ENCODE assay signal across 8 mouse cellular contexts in the genomic region with DNA sequence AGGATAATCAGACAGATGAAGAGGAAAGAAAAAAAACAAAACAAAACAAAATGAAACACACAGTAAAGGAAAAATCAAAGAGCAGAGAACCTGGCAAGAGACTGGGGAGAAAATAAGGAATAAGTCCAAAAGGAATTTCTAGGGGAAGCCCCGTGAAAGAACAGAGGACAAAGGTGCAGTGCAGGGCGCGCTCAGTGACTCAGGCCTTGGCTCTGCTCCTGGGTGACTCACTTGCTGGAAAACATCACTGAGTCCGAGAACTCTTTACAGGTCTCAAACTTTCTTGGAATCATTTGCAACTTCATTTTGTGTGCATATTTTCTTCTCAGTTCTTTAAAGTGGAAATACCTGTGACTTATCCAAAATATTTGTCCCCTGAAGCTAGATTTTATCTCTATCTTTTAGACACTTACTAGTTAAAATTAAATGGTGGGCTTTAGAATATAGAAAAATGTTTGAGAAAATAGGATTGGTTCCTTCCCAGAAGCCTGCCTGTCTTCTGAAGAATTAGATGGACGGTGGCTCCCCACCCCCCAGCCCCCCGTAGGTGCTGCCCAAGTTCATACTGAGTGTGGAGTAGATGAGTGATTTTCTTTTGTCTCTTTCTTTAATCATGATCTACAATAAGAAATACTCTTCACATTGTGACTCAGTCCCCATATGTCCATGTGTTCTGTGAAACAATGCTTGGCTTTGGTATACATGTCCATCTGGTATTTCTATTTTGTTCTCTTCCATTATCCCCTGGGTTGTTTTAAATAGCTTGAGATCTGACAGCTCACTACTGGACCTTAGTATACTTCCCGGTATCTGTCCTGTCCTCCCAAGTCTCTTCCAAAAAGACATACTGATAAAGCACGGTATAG.
DNase-seq lines count a peak whose midpoint lies in the region; ATAC-seq and TF ChIP-seq lines count a peak whose summit lies in the region.

No protein-coding gene starts in this region.

- H3K27ac ChIP-seq in intestine, embryonic 15.5 days = no peak overlapping the region
- H3K27ac ChIP-seq in intestine, postnatal 0 days (ENCODE audit: low read depth, low read length) = no peak overlapping the region
- H3K27ac ChIP-seq in cortical plate, adult 2 months (ENCODE audit: insufficient read depth, low read length) = peak overlapping the region; percentile 84
- H3K27ac ChIP-seq in heart, postnatal 0 days (ENCODE audit: low read depth) = peak overlapping the region; percentile 70

- H3K4me1 ChIP-seq in intestine, embryonic 15.5 days (replicated peaks) = no peaks in the 10 kb centered on the region
- no peaks in the 10 kb centered on the region for H3K4me1 ChIP-seq in intestine, postnatal 0 days (replicated peaks; ENCODE audit: control insufficient read depth, insufficient read depth, low read length)
- H3K4me1 ChIP-seq in cortical plate, adult 2 months (ENCODE audit: control insufficient read depth, insufficient read depth, low read length) = peaks cover 9% of the 10 kb centered on the region
- peaks cover 36% of the 10 kb centered on the region for H3K4me1 ChIP-seq in heart, postnatal 0 days (ENCODE audit: control insufficient read depth, insufficient read depth)

- H3K9me3 ChIP-seq in intestine, embryonic 15.5 days = no peaks in the 10 kb centered on the region
- H3K9me3 ChIP-seq in intestine, postnatal 0 days (ENCODE audit: control insufficient read depth) = no peaks in the 10 kb centered on the region
- H3K9me3 ChIP-seq in heart, postnatal 0 days (replicated peaks; ENCODE audit: control insufficient read depth, low read length) = no peaks in the 10 kb centered on the region

- 61% methylated on average over 8 of the region's 8 CpGs for WGBS in intestine, embryonic 15.5 days
- WGBS in intestine, postnatal 0 days = 52% methylated on average over 8 of the region's 8 CpGs
- WGBS in heart, postnatal 0 days = 23% methylated on average over 8 of the region's 8 CpGs

- TF ChIP-seq CTCF in intestine, postnatal 0 days (IDR thresholded peaks at IDR 0.05; ENCODE audit: low read depth) = no peak
- TF ChIP-seq CTCF in cortical plate, adult 2 months (IDR thresholded peaks at IDR 0.05; ENCODE audit: extremely low read depth, insufficient read depth, low read length) = no peak
- no peak for TF ChIP-seq CTCF in heart, postnatal 0 days (IDR thresholded peaks at IDR 0.05; ENCODE audit: low read depth)

- no peak for TF ChIP-seq POLR2A in cortical plate, adult 2 months (IDR thresholded peaks at IDR 0.05; ENCODE audit: extremely low read depth, insufficient read depth, low read length)

- no peak overlapping the region for H3K4me3 ChIP-seq in intestine, embryonic 15.5 days (replicated peaks)
- no peak overlapping the region for H3K4me3 ChIP-seq in intestine, postnatal 0 days (ENCODE audit: low read depth, low read length)
- H3K4me3 ChIP-seq in cortical plate, adult 2 months (ENCODE audit: insufficient read depth, low read length) = no peak overlapping the region
- no peak overlapping the region for H3K4me3 ChIP-seq in heart, postnatal 0 days (ENCODE audit: low read depth, low read length)

- peak; percentile 95 for DNase-seq in NIH3T3 (ENCODE audit: low read depth)
- DNase-seq in heart, postnatal 0 days (ENCODE audit: low spot score) = peak; percentile 58
- peak; percentile 42 to 50 for DNase-seq in layer of hippocampus, postnatal 36 days
- DNase-seq in urinary bladder, postnatal 25 days (ENCODE audit: low spot score) = peak; percentile 61

- H3K27me3 ChIP-seq in intestine, embryonic 15.5 days (replicated peaks) = no peaks in the 10 kb centered on the region
- no peaks in the 10 kb centered on the region for H3K27me3 ChIP-seq in intestine, postnatal 0 days (replicated peaks; ENCODE audit: control insufficient read depth, insufficient read depth, low read length)
- no peaks in the 10 kb centered on the region for H3K27me3 ChIP-seq in heart, postnatal 0 days (ENCODE audit: control insufficient read depth, insufficient read depth, low read length)

- peak; percentile 75 for ATAC-seq in intestine, embryonic 15.5 days
- no peak for ATAC-seq in intestine, postnatal 0 days
- ATAC-seq in heart, postnatal 0 days (ENCODE audit: insufficient read depth, low read depth) = peak; percentile 71
- ATAC-seq in erythroblast, adult 5-6 weeks (replicated peaks; ENCODE audit: low FRiP score, poor library complexity, severe bottlenecking) = no peak

- H3K4me2 ChIP-seq in intestine, embryonic 15.5 days (replicated peaks) = no peak overlapping the region
- no peak overlapping the region for H3K4me2 ChIP-seq in intestine, postnatal 0 days (replicated peaks; ENCODE audit: low read depth)
- peak overlapping the region; percentile 16; the same call in 1 of the 2 replicates for H3K4me2 ChIP-seq in heart, postnatal 0 days (ENCODE audit: low read depth, low read length)

- TF ChIP-seq EP300 in heart, postnatal 0 days (IDR thresholded peaks at IDR 0.05; ENCODE audit: low read depth) = no peak

- H3K36me3 ChIP-seq in intestine, embryonic 15.5 days = no peaks in the 10 kb centered on the region
- H3K36me3 ChIP-seq in intestine, postnatal 0 days (ENCODE audit: control insufficient read depth, insufficient read depth) = no peaks in the 10 kb centered on the region
- no peaks in the 10 kb centered on the region for H3K36me3 ChIP-seq in heart, postnatal 0 days (replicated peaks; ENCODE audit: control insufficient read depth, insufficient read depth, low read length)

- no peak overlapping the region for H3K9ac ChIP-seq in intestine, embryonic 15.5 days
- H3K9ac ChIP-seq in intestine, postnatal 0 days (ENCODE audit: low read depth, low read length) = no peak overlapping the region
- no peak overlapping the region for H3K9ac ChIP-seq in heart, postnatal 0 days (replicated peaks; ENCODE audit: low read depth, low read length)

Comparison
In these comparisons a context has a peak if more than half of its experiments do, and no peak if none do; other contexts are left out.
1. ATAC-seq: peak in intestine, embryonic 15.5 days (single experiment) and heart, postnatal 0 days (single experiment); none in intestine, postnatal 0 days (single experiment) and erythroblast, adult 5-6 weeks (single experiment).
2. H3K27ac ChIP-seq: peak in cortical plate, adult 2 months (single experiment) and heart, postnatal 0 days (single experiment); none in intestine, embryonic 15.5 days (single experiment) and intestine, postnatal 0 days (single experiment).
3. Peak in every context shown above with its lines, with median percentiles within 50 percentile points of each other: DNase-seq.